Mouse (Mus musculus): ENCODE data around the gene Zfx. TPM values are rescaled to one million over a fixed set of nuclear protein-coding genes. Genes with fewer than 3 reads are reported as not detected.

The Zfx gene
- polyA plus RNA-seq, 1 experiment from 2014 or later, result 26.9 TPM

DNA sequence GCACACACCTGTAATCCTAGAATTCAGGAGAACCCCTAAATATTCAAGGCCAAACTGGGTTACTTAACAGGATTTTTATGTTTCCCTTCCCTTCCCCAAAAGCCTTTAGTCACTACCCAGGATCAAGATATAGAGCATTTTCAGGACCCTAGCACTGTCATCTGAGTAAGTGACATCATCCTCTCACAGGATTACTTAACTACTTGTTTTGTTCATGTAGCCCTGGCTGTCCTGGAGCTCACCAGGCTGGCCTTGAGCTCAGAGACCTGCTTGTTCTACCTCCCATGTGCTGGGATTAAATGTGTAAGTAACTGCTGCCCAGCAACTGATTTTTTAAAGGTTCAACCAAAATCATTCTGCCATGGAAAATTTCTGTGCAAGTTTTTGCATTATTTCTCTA lies 20.6 kb downstream of the Zfx start:
- Histone ChIP-seq H3K4me1 (ENCODE audit: control insufficient read depth, insufficient read depth, low read length) (no peaks in the 10 kb centered on the region), H3K4me2 (ENCODE audit: low read depth, low read length) (no peak overlapping the region), H3K36me3 (ENCODE audit: control insufficient read depth, insufficient read depth, low read length) (no peaks in the 10 kb centered on the region), H3K27ac (ENCODE audit: low read length) (no peak overlapping the region), H3K4me3 (replicated peaks; ENCODE audit: low read length) (no peak overlapping the region), H3K9ac (ENCODE audit: low read length) (no peak overlapping the region), H3K27me3 (ENCODE audit: control insufficient read depth, insufficient read depth, low read length) (no peaks in the 10 kb centered on the region; the same call in 1 of the 2 replicates), H3K9me3 (replicated peaks; ENCODE audit: control insufficient read depth, low read length) (no peaks in the 10 kb centered on the region)
- ATAC-seq (ENCODE audit: insufficient read depth, low FRiP score), result no peak

DNA sequence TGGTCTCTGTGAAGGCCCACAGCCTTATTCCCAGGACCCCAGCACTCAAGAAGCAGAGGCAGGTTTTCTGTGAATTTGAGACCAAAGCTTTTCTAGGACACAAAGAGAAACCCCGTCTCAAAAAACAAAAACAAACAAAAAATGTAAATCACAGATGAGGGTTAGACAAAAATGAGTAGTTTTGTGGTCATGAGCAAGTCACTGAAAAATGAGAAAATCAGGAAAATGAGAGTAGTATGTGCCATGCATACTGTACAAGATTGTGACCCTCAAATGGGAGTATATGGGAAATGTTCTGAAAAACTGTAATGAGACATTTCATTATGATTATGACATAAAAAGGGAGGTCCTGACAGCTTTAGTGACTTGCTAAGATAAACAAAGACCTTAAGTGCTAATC lies 22.9 kb downstream of the Zfx start:
- WGBS, result 77% methylated on average over 1 of the region's 1 CpGs
- Histone ChIP-seq H3K36me3 (ENCODE audit: control insufficient read depth, insufficient read depth, low read length) (0 out of 2 replicates have a peak, but pooled peaks cover 6% of the 10 kb centered on the region), H3K27ac (ENCODE audit: low read length) (no peak overlapping the region), H3K9ac (ENCODE audit: low read length) (no peak overlapping the region), H3K4me2 (ENCODE audit: low read depth, low read length) (no peak overlapping the region), H3K27me3 (ENCODE audit: control insufficient read depth, insufficient read depth, low read length) (no peaks in the 10 kb centered on the region; the same call in 1 of the 2 replicates), H3K4me1 (ENCODE audit: control insufficient read depth, insufficient read depth, low read length) (no peaks in the 10 kb centered on the region), H3K9me3 (replicated peaks; ENCODE audit: control insufficient read depth, low read length) (no peaks in the 10 kb centered on the region), H3K4me3 (replicated peaks; ENCODE audit: low read length) (no peak overlapping the region)
- ATAC-seq (ENCODE audit: insufficient read depth, low FRiP score), result no peak

DNA sequence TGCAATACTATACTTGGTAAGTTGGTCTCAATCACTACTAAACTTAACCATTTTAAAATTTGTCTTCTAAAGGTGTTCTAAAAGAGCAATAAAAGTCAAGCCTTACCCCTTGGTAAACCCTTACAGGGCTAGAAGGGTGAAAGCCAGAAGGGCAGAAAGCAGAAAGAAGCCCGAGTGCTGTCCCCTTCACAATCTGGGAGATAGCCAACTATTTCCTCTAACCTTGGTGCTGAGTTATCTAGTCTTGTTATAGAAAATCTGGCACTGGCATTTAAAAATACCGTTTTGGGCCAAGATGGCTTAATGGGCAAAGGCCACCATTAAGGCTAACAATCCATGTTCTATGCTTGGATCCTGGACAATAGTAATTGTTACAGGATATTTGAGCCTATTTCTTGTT lies 32.5 kb downstream of the Zfx start:
- Histone ChIP-seq H3K4me1 (ENCODE audit: control insufficient read depth, insufficient read depth, low read length) (no peaks in the 10 kb centered on the region), H3K4me2 (ENCODE audit: low read depth, low read length) (no peak overlapping the region), H3K9me3 (replicated peaks; ENCODE audit: control insufficient read depth, low read length) (no peaks in the 10 kb centered on the region), H3K4me3 (replicated peaks; ENCODE audit: low read length) (no peak overlapping the region), H3K27me3 (ENCODE audit: control insufficient read depth, insufficient read depth, low read length) (peaks cover 6% of the 10 kb centered on the region; the same call in 1 of the 2 replicates), H3K9ac (ENCODE audit: low read length) (no peak overlapping the region), H3K36me3 (ENCODE audit: control insufficient read depth, insufficient read depth, low read length) (no peaks in the 10 kb centered on the region), H3K27ac (ENCODE audit: low read length) (no peak overlapping the region)
- ATAC-seq (ENCODE audit: insufficient read depth, low FRiP score), result no peak
- 88% methylated on average over 2 of the region's 2 CpGs for WGBS

DNA sequence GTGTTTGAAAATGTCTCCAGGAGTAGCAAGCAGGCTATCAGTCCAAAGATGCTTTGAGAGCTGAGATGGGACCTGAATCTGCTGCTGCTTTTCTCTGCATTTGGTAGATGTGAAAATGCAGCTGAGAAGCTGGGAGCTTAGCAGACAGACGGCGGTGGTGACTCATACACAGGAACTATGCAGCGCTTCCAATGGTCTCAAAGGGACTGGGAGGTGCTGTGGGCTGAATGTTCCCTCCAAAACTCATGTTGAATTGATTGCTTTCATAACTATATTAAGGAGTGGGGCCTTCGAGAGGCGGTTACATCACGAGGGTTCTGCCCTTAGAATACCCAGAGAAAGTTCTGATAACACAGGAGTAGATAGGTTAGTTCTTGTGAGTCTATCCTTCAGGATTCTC lies 62.3 kb downstream of the Zfx start:
- Histone ChIP-seq H3K27me3 (ENCODE audit: control insufficient read depth, insufficient read depth, low read length) (no peaks in the 10 kb centered on the region; the same call in 1 of the 2 replicates), H3K4me2 (ENCODE audit: low read depth, low read length) (peak overlapping the region; percentile 15), H3K4me1 (ENCODE audit: control insufficient read depth, insufficient read depth, low read length) (no peaks in the 10 kb centered on the region), H3K36me3 (ENCODE audit: control insufficient read depth, insufficient read depth, low read length) (no peaks in the 10 kb centered on the region), H3K9ac (ENCODE audit: low read length) (no peak overlapping the region), H3K9me3 (replicated peaks; ENCODE audit: control insufficient read depth, low read length) (no peaks in the 10 kb centered on the region), H3K4me3 (replicated peaks; ENCODE audit: low read length) (no peak overlapping the region), H3K27ac (ENCODE audit: low read length) (peak overlapping the region; percentile 27)
- peak; percentile 60; the same call in 1 of the 2 replicates for ATAC-seq (ENCODE audit: insufficient read depth, low FRiP score)
- WGBS, result 24% methylated on average over 6 of the region's 6 CpGs

DNA sequence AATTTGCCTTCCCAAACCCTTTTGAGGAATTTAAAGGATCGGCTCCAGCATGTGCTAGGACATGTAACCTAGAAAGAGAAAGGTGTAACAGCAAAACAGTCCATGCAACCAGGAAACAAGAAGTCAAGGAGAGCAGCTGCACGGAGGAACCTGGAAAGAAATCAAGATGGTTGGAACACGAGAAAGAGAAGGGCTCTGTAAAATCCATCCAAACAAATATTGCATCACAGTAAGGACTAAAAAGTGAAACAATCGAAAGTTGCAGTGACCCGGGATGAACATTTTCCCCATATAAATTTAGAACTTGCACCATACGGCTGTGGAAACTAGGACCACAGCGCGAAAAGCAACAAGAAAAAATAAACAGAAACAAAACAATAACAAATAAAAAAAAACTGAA lies 62.8 kb downstream of the Zfx start:
- Histone ChIP-seq H3K4me2 (ENCODE audit: low read depth, low read length) (peak overlapping the region; percentile 15), H3K9ac (ENCODE audit: low read length) (no peak overlapping the region), H3K27ac (ENCODE audit: low read length) (peak overlapping the region; percentile 8), H3K27me3 (ENCODE audit: control insufficient read depth, insufficient read depth, low read length) (no peaks in the 10 kb centered on the region; the same call in 1 of the 2 replicates), H3K4me1 (ENCODE audit: control insufficient read depth, insufficient read depth, low read length) (no peaks in the 10 kb centered on the region), H3K9me3 (replicated peaks; ENCODE audit: control insufficient read depth, low read length) (no peaks in the 10 kb centered on the region), H3K36me3 (ENCODE audit: control insufficient read depth, insufficient read depth, low read length) (no peaks in the 10 kb centered on the region), H3K4me3 (replicated peaks; ENCODE audit: low read length) (no peak overlapping the region)
- no peak for ATAC-seq (ENCODE audit: insufficient read depth, low FRiP score)
- WGBS, result 54% methylated on average over 8 of the region's 8 CpGs

DNA sequence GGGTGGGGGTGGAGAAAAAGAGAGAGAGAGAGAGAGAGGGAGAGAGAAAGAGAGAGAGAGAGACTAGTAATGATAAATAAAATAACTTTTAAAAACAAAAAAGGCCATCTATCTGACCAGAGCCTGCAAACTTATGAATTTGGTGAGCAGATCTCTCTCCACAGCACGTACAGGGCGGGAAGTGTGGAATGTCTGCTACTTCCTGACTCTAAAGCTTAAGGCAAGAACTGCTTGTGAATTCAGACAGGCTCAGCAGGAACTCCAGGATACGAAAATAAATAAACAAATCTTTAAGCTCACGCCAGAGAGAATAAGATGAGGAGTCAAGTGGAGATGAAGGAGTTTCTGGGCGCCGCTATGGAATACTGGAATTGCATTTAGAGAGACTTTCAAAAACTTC lies 64.8 kb downstream of the Zfx start:
- 22% methylated on average over 6 of the region's 6 CpGs for WGBS
- Histone ChIP-seq H3K27me3 (ENCODE audit: control insufficient read depth, insufficient read depth, low read length) (no peaks in the 10 kb centered on the region; the same call in 1 of the 2 replicates), H3K4me1 (ENCODE audit: control insufficient read depth, insufficient read depth, low read length) (no peaks in the 10 kb centered on the region), H3K9ac (ENCODE audit: low read length) (no peak overlapping the region), H3K4me3 (replicated peaks; ENCODE audit: low read length) (no peak overlapping the region), H3K4me2 (ENCODE audit: low read depth, low read length) (peak overlapping the region; percentile 8; the same call in 1 of the 2 replicates), H3K9me3 (replicated peaks; ENCODE audit: control insufficient read depth, low read length) (no peaks in the 10 kb centered on the region), H3K27ac (ENCODE audit: low read length) (peak overlapping the region; percentile 42; the same call in 1 of the 2 replicates), H3K36me3 (ENCODE audit: control insufficient read depth, insufficient read depth, low read length) (no peaks in the 10 kb centered on the region)
- ATAC-seq (ENCODE audit: insufficient read depth, low FRiP score), result peak; percentile 44; the same call in 1 of the 2 replicates

DNA sequence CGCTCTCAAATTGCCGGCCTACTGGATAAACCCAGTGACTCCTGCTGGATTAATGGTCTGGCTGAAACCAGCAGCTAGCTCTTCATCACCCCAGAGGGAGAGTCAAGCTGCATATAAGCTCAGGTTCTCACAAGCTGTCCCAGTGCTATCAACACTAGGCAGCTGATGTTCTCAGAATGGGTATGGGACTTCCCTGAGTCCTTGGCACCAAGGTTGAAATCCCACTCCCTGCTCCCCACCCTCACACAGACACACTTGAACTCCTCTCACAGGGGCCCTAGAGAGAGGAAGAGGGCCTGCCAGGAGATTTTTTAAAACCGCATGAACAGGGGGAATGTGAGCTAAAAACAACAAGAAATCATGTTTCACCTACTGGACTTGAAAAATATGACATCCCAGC lies 74.5 kb downstream of the Zfx start:
- peaks cover 4% of the 10 kb centered on the region; the same call in 1 of the 2 replicates for H3K27me3 ChIP-seq (ENCODE audit: control insufficient read depth, insufficient read depth, low read length)
- H3K4me1 ChIP-seq (ENCODE audit: control insufficient read depth, insufficient read depth, low read length), result no peaks in the 10 kb centered on the region
- no peak for ATAC-seq (ENCODE audit: insufficient read depth, low FRiP score)
- 67% methylated on average over 3 of the region's 3 CpGs for WGBS
- no peak overlapping the region for H3K4me3 ChIP-seq (replicated peaks; ENCODE audit: low read length)
- H3K27ac ChIP-seq (ENCODE audit: low read length), result no peak overlapping the region
- H3K9me3 ChIP-seq (replicated peaks; ENCODE audit: control insufficient read depth, low read length), result no peaks in the 10 kb centered on the region
- no peaks in the 10 kb centered on the region for H3K36me3 ChIP-seq (ENCODE audit: control insufficient read depth, insufficient read depth, low read length)
- H3K9ac ChIP-seq (ENCODE audit: low read length), result no peak overlapping the region
- H3K4me2 ChIP-seq (ENCODE audit: low read depth, low read length), result no peak overlapping the region

DNA sequence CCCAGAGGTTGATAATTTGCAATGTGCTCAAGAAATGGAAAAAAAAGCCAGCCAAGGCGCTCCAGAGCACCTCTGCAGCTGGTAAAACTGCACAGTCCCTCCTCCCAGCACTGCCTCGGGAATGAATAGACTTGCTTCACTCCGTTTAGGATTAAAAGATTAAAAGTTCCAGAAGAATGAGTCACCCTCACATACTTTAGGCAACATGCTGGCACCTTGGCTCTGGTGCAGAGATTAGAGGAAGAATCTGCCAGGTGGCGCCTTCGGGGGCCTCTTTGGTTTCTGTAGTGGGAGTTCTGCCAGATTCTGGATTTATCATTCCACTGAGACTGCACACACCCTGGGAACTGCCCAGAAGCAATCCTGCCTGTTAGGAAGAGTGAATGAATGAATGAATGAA lies 75.5 kb downstream of the Zfx start:
- ATAC-seq (ENCODE audit: insufficient read depth, low FRiP score), result peak; percentile 76; the same call in 1 of the 2 replicates
- peaks cover 4% of the 10 kb centered on the region; the same call in 1 of the 2 replicates for H3K27me3 ChIP-seq (ENCODE audit: control insufficient read depth, insufficient read depth, low read length)
- H3K4me3 ChIP-seq (replicated peaks; ENCODE audit: low read length), result no peak overlapping the region
- no peak overlapping the region for H3K27ac ChIP-seq (ENCODE audit: low read length)
- 37% methylated on average over 5 of the region's 5 CpGs for WGBS
- no peaks in the 10 kb centered on the region for H3K9me3 ChIP-seq (replicated peaks; ENCODE audit: control insufficient read depth, low read length)
- no peaks in the 10 kb centered on the region for H3K4me1 ChIP-seq (ENCODE audit: control insufficient read depth, insufficient read depth, low read length)
- H3K4me2 ChIP-seq (ENCODE audit: low read depth, low read length), result no peak overlapping the region
- no peaks in the 10 kb centered on the region for H3K36me3 ChIP-seq (ENCODE audit: control insufficient read depth, insufficient read depth, low read length)
- H3K9ac ChIP-seq (ENCODE audit: low read length), result no peak overlapping the region

DNA sequence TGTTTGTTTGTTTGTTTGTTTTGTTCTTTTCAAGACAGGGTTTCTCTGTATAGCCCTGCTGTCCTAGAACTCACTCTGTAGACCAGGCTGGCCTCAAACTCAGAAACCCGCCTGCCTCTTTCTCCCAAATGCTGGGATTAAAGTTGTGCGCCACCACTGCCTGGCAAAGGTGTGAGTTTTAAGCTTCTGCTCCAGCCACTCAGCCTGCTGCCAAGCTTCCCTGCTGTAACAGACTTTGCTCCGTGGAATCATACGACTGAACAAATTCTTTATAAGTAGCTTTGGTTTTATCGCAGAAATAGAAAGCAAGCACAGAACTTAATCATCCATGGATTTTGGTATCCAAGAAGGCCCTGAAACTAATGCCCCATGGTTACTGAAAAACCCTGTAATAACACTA lies 76.1 kb downstream of the Zfx start:
- no peak overlapping the region for H3K9ac ChIP-seq (ENCODE audit: low read length)
- no peaks in the 10 kb centered on the region for H3K9me3 ChIP-seq (replicated peaks; ENCODE audit: control insufficient read depth, low read length)
- peaks cover 2% of the 10 kb centered on the region; the same call in 1 of the 2 replicates for H3K27me3 ChIP-seq (ENCODE audit: control insufficient read depth, insufficient read depth, low read length)
- H3K36me3 ChIP-seq (ENCODE audit: control insufficient read depth, insufficient read depth, low read length), result no peaks in the 10 kb centered on the region
- WGBS, result 77% methylated on average over 5 of the region's 5 CpGs
- no peak overlapping the region for H3K4me2 ChIP-seq (ENCODE audit: low read depth, low read length)
- no peak for ATAC-seq (ENCODE audit: insufficient read depth, low FRiP score)
- no peak overlapping the region for H3K4me3 ChIP-seq (replicated peaks; ENCODE audit: low read length)
- no peaks in the 10 kb centered on the region for H3K4me1 ChIP-seq (ENCODE audit: control insufficient read depth, insufficient read depth, low read length)
- H3K27ac ChIP-seq (ENCODE audit: low read length), result no peak overlapping the region
